Mouse (Mus musculus) hindbrain, embryonic 11.5 days (tissue): Measurements from ENCODE around the gene Wdr31. TPM values are rescaled to one million over a fixed set of nuclear protein-coding genes. Genes with fewer than 3 reads are reported as not detected.
A peak's percentile ranks its signal among the peaks of the same experiment; 100 is the strongest.

Experiments
- ATAC-seq: fragments of 200-750 bp; cut with Nextera tagmentation; 2 replicates; pipeline ENCODE4 v1.8.0; 2017; ENCODE audit warnings: mild to moderate bottlenecking, moderate TSS enrichment, moderate library complexity; ENCODE audit not compliant: low FRiP score
- DNase-seq: peaks from one replicate; pipeline ENCODE4 v3.0.0-alpha.2; 2015; ENCODE audit warnings: low spot score
- H3K27ac ChIP-seq: fragments of 300-500 bp; sonication (generic); 2 replicates; pipeline ENCODE4 v1.5.1; 2014; ENCODE audit warnings: mild to moderate bottlenecking, low read depth, low read length
- H3K27me3 ChIP-seq: fragments of 300-500 bp; sonication (generic); 2 replicates; pipeline ENCODE4 v1.6.1; 2014; ENCODE audit warnings: mild to moderate bottlenecking, low read length, moderate library complexity, mixed read lengths; ENCODE audit not compliant: control insufficient read depth, insufficient read depth
- H3K36me3 ChIP-seq: fragments of 300-500 bp; sonication (generic); 2 replicates; pipeline ENCODE4 v1.6.1; 2014; ENCODE audit warnings: mild to moderate bottlenecking, low read length, moderate library complexity, mixed read lengths; ENCODE audit not compliant: control insufficient read depth, insufficient read depth
- H3K4me1 ChIP-seq: fragments of 300-500 bp; sonication (generic); replicated peaks from 2 replicates; pipeline ENCODE4 v1.6.1; 2014; ENCODE audit warnings: low read length, mixed read lengths; ENCODE audit not compliant: control insufficient read depth, insufficient read depth
- H3K4me2 ChIP-seq: fragments of 300-500 bp; sonication (generic); replicated peaks from 2 replicates; pipeline ENCODE4 v1.6.1; 2014; ENCODE audit warnings: mild to moderate bottlenecking, low read depth, low read length
- H3K4me3 ChIP-seq: fragments of 300-500 bp; sonication (generic); 2 replicates; pipeline ENCODE4 v1.5.1; 2014; ENCODE audit warnings: low read depth, low read length
- H3K9ac ChIP-seq: fragments of 300-500 bp; sonication (generic); 2 replicates; pipeline ENCODE4 v1.6.1; 2014; ENCODE audit warnings: low read depth, low read length
- H3K9me3 ChIP-seq: fragments of 300-500 bp; sonication (generic); 2 replicates; pipeline ENCODE4 v1.6.1; 2016; ENCODE audit warnings: low read length; ENCODE audit not compliant: control insufficient read depth
- WGBS: fragments of 180-500 bp; shearing (Covaris S2); extraction: QIAGEN DNeasy Blood & Tissue Kit; methylation state at CpG from one replicate; pipeline ENCODE4 v1.1.7; 2014; 5-methylcytosine and 5-hydroxymethylcytosine counted together
- polyA plus RNA-seq: library from polyadenylated mRNA; unstranded; fragments of >200 nt; fragmentation: Nextera tagmentation; extraction: Ambion mirVana; gene quantifications from 2 replicates; pipeline ENCODE4 v1.2.1, GENCODE M21; 2014

The Wdr31 gene
- polyA plus RNA-seq, 1 experiment from 2014 or later = 6.9 TPM

DNA sequence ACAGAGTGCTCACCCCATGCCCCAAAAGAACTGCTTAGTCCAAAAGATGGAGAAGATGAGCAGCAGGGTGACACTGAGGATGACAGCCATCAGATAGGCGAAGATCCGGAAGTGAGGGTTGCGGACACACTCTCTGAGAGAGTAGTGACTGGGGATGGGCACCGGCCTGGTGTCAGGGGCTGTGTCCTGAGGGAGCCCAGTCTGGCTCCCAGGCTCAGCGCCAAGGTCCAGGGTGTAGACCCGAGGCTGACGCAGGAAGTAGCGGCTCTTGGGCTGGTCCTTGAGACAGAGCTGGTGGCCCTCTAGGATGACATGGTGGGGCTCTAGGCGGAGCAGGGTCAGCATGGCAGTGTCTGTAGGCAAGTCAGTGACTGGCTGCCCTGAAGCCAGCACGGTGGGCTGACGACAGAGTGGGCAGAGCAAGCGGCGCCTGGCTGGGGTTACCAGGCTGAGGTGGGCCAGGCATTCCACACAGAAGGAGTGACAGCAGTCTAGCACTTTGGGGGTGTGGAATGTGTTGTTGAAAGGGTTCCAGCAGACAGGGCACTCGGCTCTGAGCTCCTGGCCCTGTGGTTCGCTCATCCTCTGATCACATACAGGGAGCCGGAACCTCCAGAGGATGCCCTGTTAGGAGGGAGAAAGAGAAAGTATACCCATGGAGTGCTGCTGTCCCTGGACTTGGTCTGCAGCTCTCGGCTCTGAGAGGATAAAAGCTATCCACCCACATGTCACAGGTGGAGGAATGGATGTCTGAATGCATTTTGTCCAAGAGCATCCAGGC lies 42.5 kb downstream of the Wdr31 start:
- H3K4me3 ChIP-seq = no peak overlapping the region
- no peaks in the 10 kb centered on the region for H3K9me3 ChIP-seq
- WGBS = 79% methylated on average over 17 of the region's 17 CpGs
- peaks cover 7% of the 10 kb centered on the region; the same call in 1 of the 2 replicates for H3K36me3 ChIP-seq
- ATAC-seq (no peak), DNase-seq (no peak)
- H3K4me2 ChIP-seq = no peak overlapping the region
- no peaks in the 10 kb centered on the region for H3K4me1 ChIP-seq
- H3K27me3 ChIP-seq = no peaks in the 10 kb centered on the region
- no peak overlapping the region for H3K27ac ChIP-seq
- H3K9ac ChIP-seq = no peak overlapping the region

DNA sequence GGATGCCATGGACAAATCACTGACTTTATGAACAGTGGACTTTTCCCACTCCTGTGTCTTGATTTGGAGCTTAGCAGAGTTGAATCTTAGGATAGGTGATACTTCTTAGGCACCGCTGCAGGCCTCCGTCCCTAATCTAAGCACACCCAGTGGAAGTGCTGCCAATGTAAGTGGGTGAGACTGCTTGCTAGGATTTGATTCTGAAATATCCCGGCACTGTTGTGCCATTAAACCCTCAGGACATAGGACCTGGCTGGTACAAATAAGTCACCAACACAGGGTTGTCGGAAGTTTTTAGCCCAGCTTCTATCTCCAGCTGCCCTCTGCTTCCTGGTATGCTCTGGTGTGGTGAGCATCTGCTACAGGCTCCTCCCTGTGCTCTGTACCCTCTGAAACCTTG lies 44.8 kb downstream of the Wdr31 start:
- no peak for DNase-seq
- no peak overlapping the region for H3K27ac ChIP-seq
- H3K36me3 ChIP-seq = peaks cover 7% of the 10 kb centered on the region; the same call in 1 of the 2 replicates
- no peak for ATAC-seq
- no peak overlapping the region for H3K4me2 ChIP-seq
- H3K9me3 ChIP-seq = no peaks in the 10 kb centered on the region
- no peaks in the 10 kb centered on the region for H3K27me3 ChIP-seq
- no peaks in the 10 kb centered on the region for H3K4me1 ChIP-seq
- H3K9ac ChIP-seq = no peak overlapping the region
- no peak overlapping the region for H3K4me3 ChIP-seq
- WGBS = 95% methylated on average over 4 of the region's 4 CpGs

DNA sequence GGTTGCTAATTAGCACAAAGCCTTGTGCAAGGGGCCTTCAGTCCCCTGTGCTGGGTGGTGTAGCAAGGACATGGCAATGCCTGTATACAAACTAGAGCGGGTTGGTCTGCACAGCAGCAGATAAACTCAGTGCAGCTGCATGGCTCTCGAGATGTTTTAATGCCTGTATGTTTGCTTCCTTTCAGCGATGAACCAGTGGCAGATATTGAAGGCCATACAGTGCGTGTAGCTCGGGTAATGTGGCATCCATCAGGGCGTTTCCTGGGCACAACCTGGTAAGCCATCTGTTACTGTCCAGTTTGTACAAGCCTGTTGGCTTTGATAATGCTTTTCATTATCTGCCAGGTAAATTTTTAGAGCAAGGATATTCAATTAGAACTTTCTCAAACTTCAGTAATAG lies 51.6 kb downstream of the Wdr31 start:
- no peak for DNase-seq
- peaks cover 21% of the 10 kb centered on the region; the same call in 1 of the 2 replicates for H3K36me3 ChIP-seq
- no peaks in the 10 kb centered on the region for H3K27me3 ChIP-seq
- WGBS = 95% methylated on average over 6 of the region's 6 CpGs
- ATAC-seq = no peak
- no peaks in the 10 kb centered on the region for H3K4me1 ChIP-seq
- no peak overlapping the region for H3K4me2 ChIP-seq
- H3K4me3 ChIP-seq = no peak overlapping the region
- H3K27ac ChIP-seq = no peak overlapping the region
- no peaks in the 10 kb centered on the region for H3K9me3 ChIP-seq
- H3K9ac ChIP-seq = no peak overlapping the region

DNA sequence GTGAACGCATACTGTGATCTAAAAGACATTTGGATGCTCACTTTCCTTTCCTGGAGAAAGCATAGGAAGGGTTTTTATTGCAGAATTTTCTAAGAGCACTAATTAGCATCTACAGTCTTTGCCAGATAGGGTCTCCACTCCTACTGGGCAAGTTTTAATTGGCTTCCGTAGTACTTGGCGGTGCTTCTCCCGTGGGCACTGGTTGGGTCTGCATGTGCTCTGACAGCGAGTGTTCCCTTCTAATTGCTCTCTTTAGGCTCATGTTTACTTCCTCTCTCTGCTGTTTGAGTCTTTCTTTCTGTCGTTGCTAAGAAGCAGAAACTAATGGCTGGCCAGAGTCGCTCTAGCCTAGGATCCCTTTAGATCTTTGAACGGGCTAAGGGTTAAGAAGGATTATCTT lies 52.2 kb downstream of the Wdr31 start:
- Histone ChIP-seq H3K4me1 (no peaks in the 10 kb centered on the region), H3K4me3 (no peak overlapping the region), H3K9me3 (no peaks in the 10 kb centered on the region), H3K9ac (no peak overlapping the region), H3K27ac (no peak overlapping the region), H3K4me2 (no peak overlapping the region), H3K27me3 (no peaks in the 10 kb centered on the region), H3K36me3 (peaks cover 16% of the 10 kb centered on the region; the same call in 1 of the 2 replicates)
- no peak for DNase-seq
- ATAC-seq = no peak
- 97% methylated on average over 8 of the region's 8 CpGs for WGBS

DNA sequence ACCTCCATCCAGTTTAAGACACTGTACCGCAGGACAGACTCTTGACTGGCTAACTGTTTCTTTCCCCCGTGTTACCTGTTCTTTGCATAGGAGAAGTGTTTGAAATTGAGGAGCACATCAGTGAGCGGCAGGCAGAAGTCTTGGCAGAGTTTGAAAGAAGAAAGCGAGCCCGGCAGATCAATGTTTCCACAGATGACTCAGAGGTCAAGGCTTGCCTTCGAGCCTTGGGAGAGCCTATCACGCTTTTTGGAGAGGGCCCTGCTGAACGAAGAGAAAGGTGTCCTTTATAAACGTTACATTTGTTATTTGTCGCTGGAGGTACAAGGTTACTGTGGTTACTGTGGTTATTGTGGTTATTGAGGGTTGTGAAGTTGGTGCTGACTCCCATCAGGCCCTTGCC lies 59.1 kb downstream of the Wdr31 start:
- ATAC-seq = no peak
- no peak for DNase-seq
- WGBS = 94% methylated on average over 10 of the region's 10 CpGs
- H3K9me3 ChIP-seq = no peaks in the 10 kb centered on the region
- H3K27ac ChIP-seq = no peak overlapping the region
- H3K9ac ChIP-seq = no peak overlapping the region
- H3K4me3 ChIP-seq = no peak overlapping the region
- H3K4me1 ChIP-seq = no peaks in the 10 kb centered on the region; the same call in 1 of the 2 replicates
- H3K36me3 ChIP-seq = peaks cover 7% of the 10 kb centered on the region
- H3K4me2 ChIP-seq = no peak overlapping the region
- H3K27me3 ChIP-seq = no peaks in the 10 kb centered on the region

DNA sequence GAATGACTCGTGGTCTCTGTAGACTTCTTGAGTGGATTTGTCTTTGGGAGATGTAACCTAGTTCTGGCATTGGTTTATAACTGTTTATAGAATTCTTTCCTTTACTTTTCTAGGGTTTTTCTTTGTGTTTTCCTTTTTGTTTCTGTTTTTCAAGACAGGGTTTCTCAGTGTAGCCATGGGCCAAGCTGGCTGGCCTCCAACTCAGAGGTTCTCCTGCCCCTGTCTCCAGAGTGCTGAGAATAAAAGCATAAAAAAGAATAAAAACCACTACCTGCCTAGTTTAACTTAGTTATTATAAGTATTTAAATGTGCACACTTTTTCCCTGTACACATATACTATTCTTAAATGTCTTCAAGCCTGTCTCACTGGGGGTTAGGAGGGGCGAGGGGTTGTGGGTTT lies 60.4 kb downstream of the Wdr31 start:
- Histone ChIP-seq H3K27me3 (no peaks in the 10 kb centered on the region), H3K4me3 (0 out of 2 replicates have a peak overlapping the region, but pooled peaks have one; percentile 61), H3K36me3 (peaks cover 2% of the 10 kb centered on the region; the same call in 1 of the 2 replicates), H3K4me1 (no peaks in the 10 kb centered on the region; the same call in 1 of the 2 replicates), H3K4me2 (no peak overlapping the region), H3K27ac (no peak overlapping the region), H3K9me3 (no peaks in the 10 kb centered on the region), H3K9ac (no peak overlapping the region)
- ATAC-seq (no peak), DNase-seq (no peak)
- WGBS = 91% methylated on average over 2 of the region's 2 CpGs

DNA sequence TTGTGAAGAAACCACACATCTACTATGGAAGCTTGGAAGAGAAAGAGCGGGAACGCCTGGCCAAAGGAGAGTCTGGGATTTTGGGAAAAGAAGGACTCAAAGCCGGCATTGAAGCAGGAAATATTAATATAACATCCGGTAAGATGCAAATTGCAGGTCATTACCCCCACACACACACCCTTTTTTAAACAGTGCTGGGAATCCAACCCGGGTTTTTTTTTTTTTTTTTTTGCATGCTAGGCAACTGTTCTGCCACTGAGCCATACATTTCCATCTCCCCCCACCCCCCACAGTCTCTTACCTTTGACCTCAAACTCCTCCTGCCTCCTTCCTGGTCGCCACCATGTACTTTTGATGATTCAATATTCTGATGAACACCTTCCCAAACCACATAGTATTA lies 61.1 kb downstream of the Wdr31 start:
- H3K36me3 ChIP-seq = peaks cover 2% of the 10 kb centered on the region; the same call in 1 of the 2 replicates

DNA sequence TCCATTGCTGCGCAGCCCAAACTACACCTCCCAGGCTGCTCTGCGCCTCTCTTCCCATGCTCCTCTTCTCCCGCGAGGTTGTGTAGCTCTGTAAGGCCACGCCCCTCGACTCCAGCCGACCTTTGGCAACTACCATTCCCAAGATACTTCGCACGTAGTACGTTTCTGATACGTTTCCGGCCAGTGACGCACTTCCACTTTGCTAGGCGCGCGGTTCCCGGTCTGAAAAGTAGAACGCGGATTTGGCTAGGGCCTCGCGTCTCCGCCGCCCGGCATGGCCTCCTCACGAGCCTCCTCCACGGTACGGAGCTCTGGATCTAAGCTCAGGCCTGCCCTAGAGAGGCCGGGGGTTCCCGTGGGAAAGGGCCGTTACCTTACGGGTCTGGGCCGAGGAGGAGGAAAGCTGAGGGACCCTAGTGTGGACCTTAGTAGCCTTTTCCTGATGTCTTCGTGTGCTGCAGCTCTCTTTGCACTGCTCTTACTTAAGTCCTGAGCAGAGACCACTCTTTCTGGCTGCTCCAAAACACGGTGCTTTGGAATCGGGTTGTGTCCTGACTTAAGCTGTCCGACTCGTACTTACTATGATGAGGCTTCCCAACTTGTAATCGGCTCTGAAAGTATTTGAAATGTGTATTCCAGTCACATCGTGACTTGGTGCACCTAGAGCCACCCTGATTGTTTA lies 62.0 kb downstream of the Wdr31 start, which contains the start of the genes Cdc26 and Prpf4:
Gene Cdc26 (minus strand): TSS at position 42 of the 682 bp plus-strand sequence.
Gene Prpf4 (plus strand): TSS at position 197 of the 682 bp plus-strand sequence.
- no peaks in the 10 kb centered on the region for H3K9me3 ChIP-seq
- no peaks in the 10 kb centered on the region; the same call in 1 of the 2 replicates for H3K4me1 ChIP-seq
- DNase-seq (peak; percentile 99), ATAC-seq (peak; percentile 99)
- H3K4me3 ChIP-seq = peak within 1 kb of the TSS; percentile 61
- WGBS = under 1% methylated on average over 39 of the region's 39 CpGs
- no peaks in the 10 kb centered on the region for H3K27me3 ChIP-seq
- H3K9ac ChIP-seq = peak within 1 kb of the TSS; percentile 86
- peak within 1 kb of the TSS; percentile 67 for H3K27ac ChIP-seq
- H3K4me2 ChIP-seq = peak within 1 kb of the TSS; percentile 64
- H3K36me3 ChIP-seq = peaks cover 2% of the 10 kb centered on the region; the same call in 1 of the 2 replicates

More for the DNA sequence above, 61.1 kb downstream of the Wdr31 start:
- no peak for DNase-seq
- Histone ChIP-seq H3K9me3 (no peaks in the 10 kb centered on the region), H3K27ac (no peak overlapping the region), H3K27me3 (no peaks in the 10 kb centered on the region), H3K9ac (peak overlapping the region; percentile 86), H3K4me3 (peak overlapping the region; percentile 61), H3K4me1 (no peaks in the 10 kb centered on the region; the same call in 1 of the 2 replicates), H3K4me2 (peak overlapping the region; percentile 64)
- WGBS = 46% methylated on average over 6 of the region's 6 CpGs
- ATAC-seq = no peak
